Mouse (Mus musculus) adrenal gland (tissue): ENCODE data around the gene Pip5k1b.

Experiments used
- intact Hi-C: fragments of 180-260 bp; cut with DNase I; formaldehyde crosslinking; loops from one replicate; pipeline ENCODE4 v1.15.1; 2025

Pip5k1b gene

GRCm38 (mm10) chr19:24352298-24352959, 203.2 kb downstream of the Pip5k1b start:
- intact Hi-C loops = no loop called here

GRCm38 (mm10) chr19:24344501-24344900, 211.2 kb downstream of the Pip5k1b start:
- intact Hi-C loops = no loop called here

GRCm38 (mm10) chr19:24342786-24343185, 212.9 kb downstream of the Pip5k1b start:
- intact Hi-C loops = no loop called here

DNA sequence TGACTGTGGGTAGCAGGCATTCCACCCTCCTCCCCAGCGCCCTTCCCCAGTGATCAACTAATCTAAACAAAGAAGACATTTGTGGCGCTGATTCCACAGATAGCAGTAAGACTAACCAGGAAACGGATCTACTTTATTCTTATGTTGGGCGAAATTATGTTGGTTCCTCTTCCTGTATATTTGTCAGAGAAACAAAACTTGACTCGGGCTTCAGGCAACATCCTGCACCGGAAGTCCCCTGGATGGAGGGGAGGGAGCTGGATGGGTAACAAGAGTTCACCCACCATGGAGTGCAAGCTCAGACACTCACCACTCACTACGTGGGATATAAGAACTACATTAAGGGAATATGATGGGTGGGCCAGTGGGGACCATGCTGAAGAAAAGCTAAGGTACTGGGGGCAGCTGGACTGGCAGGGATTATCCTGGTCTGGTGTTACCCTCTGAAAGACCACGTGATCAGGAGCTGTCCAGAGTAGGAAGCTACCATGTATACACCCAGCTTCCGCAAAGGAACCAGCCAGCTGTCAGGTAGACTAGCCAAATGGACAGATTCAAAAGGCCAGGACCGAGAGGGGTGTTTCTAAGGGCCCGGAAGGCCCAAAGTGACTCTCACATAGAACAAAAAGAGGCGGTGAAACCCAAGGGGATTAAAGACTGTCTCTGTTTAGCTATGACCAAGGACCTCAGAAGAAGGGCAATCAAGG, 219.1 kb downstream of the Pip5k1b start:
- intact Hi-C loops = no loop called here

GRCm38 (mm10) chr19:24335611-24336343, 219.9 kb downstream of the Pip5k1b start:
- intact Hi-C loops = no loop called here

DNA sequence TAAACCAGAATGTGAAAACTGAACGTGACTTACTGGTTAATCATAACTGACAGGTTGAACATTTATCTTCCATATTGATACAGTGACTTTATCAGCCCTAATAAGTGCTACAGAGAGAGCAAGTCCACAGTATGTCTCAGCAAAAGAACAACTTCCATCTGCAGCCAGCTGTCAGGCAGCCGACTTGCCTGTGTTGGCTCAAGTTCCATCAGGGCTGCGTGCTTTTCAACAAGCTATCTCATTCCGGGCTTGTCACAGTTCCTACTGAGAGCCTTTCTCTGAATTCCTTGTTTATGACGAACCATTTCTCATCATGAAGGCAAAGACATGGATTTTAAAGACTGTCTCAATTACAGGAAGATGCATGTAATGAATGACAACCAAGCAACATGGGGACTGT, 222.7 kb downstream of the Pip5k1b start:
- intact Hi-C loops = no loop called here

- intact Hi-C loops = no loop called here
These were observed 224.4 kb downstream of the Pip5k1b start for GRCm38 (mm10) chr19:24331274-24331673.

DNA sequence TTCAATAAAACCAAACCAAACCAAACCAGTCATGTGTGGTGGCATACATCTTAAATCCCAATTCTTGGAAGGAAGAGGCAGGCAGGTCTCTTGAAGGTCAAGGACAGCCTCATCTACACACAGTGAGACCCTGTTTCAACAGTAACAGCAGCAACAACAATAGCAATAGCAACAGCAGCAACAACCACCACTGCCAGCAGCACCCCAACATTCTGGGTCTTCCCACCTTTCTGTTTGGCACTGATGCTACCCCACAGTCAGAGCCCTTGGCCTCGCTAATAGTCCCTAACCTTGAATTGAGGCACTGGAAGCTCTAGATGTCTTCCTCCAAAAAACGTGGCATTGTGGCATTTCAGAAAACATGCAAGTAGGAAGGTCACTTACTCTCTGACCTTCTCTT, 225.3 kb downstream of the Pip5k1b start:
- intact Hi-C loops = no loop called here

DNA sequence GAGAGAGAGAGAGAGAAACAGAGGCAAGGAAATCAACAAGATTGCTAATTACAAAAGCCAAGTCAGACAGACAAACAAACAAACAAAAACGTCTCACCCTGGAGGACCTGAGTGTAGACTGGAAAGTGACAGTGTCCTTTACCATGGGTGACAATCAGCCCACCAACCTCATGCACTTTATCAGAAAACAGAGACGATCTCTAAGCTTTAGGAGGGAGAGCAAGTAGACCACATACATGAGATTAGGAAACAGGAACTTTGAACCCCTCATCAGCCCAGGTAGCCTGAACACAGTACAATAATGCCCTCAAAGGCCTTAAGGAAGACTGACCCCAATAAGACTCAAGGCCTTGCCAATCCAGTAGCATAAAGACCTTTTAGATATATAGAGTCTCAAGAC, 227.8 kb downstream of the Pip5k1b start:
- intact Hi-C loops = no loop called here

- intact Hi-C loops = no loop called here
These were observed 228.7 kb downstream of the Pip5k1b start for GRCm38 (mm10) chr19:24326969-24327368.

DNA sequence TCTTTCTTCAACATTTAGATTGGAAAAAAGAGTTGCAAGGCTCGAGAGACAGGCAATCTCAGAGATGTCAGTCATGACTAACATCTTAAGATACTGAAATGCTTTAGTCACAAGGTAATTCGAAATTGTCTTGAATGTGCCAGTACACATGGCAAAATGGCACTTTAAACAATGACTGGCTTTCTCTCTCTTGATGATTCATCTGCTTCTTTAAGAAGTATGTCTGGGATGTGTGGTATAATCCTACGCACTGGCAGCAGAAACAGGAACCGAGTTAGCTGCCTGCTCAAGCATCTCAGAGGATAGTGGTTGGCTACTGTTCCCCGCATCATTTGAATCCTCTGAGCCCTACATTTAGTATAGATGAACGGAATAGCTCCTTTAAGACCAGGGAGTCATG, 230.0 kb downstream of the Pip5k1b start:
- intact Hi-C loops = no loop called here

- intact Hi-C loops = no loop called here
These were observed 231.6 kb downstream of the Pip5k1b start for GRCm38 (mm10) chr19:24323841-24324613.

DNA sequence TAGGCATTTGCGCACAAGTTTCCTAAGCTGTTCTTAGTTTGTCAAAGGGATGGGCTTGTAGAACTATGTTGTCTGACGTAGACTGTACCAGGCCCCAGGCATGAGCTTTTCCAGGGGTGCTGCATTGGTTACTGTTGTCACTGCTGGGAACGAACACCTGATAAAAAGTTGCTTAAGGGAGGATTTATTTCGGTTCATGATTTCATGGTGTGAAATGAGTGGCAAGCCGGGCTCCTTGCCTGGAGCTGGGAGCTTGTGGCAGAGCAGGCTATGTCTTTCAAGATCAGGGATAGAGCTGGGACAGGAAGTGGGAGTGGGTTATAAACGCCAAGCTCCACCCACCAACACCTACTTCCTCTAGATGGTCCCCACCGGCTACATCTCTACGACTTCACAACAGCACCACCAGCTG, 233.8 kb downstream of the Pip5k1b start:
- intact Hi-C loops = no loop called here

GRCm38 (mm10) chr19:24321211-24321899, 234.3 kb downstream of the Pip5k1b start:
- intact Hi-C loops = no loop called here

DNA sequence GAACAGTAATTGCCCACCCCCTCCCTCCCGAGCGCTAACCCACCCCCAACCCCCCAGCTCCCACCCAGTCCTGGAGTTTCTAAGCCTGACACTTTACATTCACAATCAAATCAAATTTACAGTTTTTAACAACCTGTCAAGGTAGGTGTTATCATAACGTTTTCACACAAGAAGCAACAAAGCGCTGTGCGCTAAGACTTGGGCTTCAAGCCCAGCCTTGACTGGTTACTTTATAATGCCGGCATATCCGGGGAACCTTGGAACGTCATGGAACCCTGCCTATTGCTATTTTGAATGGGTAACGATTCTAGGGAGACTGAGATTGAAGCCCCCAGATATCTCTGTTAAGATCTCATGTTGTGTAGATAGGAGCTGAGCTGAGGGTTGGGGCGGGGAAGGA, 237.5 kb downstream of the Pip5k1b start:
- intact Hi-C loops = no loop called here

- intact Hi-C loops = no loop called here
These were observed 237.9 kb downstream of the Pip5k1b start for GRCm38 (mm10) chr19:24317731-24318130.

GRCm38 (mm10) chr19:24317038-24317591, 238.6 kb downstream of the Pip5k1b start:
- intact Hi-C loops = no loop called here

- intact Hi-C loops = no loop called here
These were observed 239.5 kb downstream of the Pip5k1b start for GRCm38 (mm10) chr19:24316060-24316725.

DNA sequence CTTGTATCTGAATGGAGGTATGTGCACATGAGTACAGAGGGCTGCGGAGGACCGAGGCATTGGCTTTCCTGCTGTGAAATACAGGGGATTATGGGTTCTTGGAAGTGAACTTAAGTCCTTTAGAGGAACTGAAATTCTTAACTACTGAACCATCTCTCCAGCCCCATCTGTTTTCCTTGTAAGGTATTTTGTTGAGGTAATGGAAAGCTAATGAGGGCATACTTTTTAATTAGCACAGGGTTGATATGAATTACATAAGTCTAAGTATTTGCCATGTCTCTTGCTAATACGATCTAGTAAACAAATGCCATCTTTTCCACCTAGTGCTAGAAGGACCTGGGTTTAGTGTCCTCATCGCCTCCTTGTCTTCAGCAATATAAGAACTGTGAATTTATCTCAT, 240.4 kb downstream of the Pip5k1b start:
- intact Hi-C loops = no loop called here

DNA sequence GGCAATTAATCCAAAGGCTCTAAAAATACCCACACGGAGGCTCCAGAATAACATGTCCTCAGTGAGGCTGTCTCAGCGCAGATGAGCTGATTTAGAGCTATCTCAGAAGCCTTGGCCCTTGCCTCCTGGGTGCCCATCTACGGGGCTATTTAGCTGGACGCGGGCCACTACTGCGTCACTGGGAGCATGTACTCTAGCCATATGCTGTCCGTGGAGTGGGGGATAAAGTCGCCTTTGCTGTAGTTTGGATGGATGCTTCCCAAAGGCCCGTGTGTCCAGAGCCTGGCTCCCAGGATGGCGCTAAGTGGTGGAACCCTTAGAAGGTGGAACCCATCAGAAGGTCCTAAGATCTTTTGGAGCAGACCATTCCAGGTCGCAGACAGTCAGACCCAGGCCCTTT, 241.0 kb downstream of the Pip5k1b start:
- intact Hi-C loops = no loop called here
